Mouse (Mus musculus) forebrain, embryonic 15.5 days (tissue): ENCODE data around the gene Col23a1. TPM values are rescaled to one million over a fixed set of nuclear protein-coding genes. Genes with fewer than 3 reads are reported as not detected.

ENCODE experiments used
- ATAC-seq: fragments of 200-750 bp; cut with Nextera tagmentation; replicated peaks from 2 replicates; pipeline ENCODE4 v1.8.0; 2017; ENCODE audit warnings: mild to moderate bottlenecking, moderate TSS enrichment, moderate library complexity
- H3K27ac ChIP-seq: fragments of 300-500 bp; sonication (generic); replicated peaks from 2 replicates; pipeline ENCODE4 v1.5.1; 2015; ENCODE audit warnings: mild to moderate bottlenecking, inconsistent platforms
- H3K27me3 ChIP-seq: fragments of 300-500 bp; sonication (generic); 2 replicates; pipeline ENCODE4 v1.6.1; 2015; ENCODE audit warnings: inconsistent platforms
- H3K36me3 ChIP-seq: fragments of 300-500 bp; sonication (generic); 2 replicates; pipeline ENCODE4 v1.6.1; 2015; ENCODE audit warnings: mild to moderate bottlenecking, inconsistent platforms
- H3K4me1 ChIP-seq: fragments of 300-500 bp; sonication (generic); 2 replicates; pipeline ENCODE4 v1.6.1; 2015; ENCODE audit warnings: inconsistent platforms
- H3K4me2 ChIP-seq: fragments of 300-500 bp; sonication (generic); replicated peaks from 2 replicates; pipeline ENCODE4 v1.6.1; 2015; ENCODE audit warnings: mild to moderate bottlenecking, inconsistent platforms
- H3K4me3 ChIP-seq: fragments of 300-500 bp; sonication (generic); 2 replicates; pipeline ENCODE4 v1.5.1; 2015; ENCODE audit warnings: mild to moderate bottlenecking, inconsistent platforms
- H3K9ac ChIP-seq: fragments of 300-500 bp; sonication (generic); replicated peaks from 2 replicates; pipeline ENCODE4 v1.6.1; 2015; ENCODE audit warnings: mild to moderate bottlenecking, inconsistent platforms
- H3K9me3 ChIP-seq: fragments of 300-500 bp; sonication (generic); 2 replicates; pipeline ENCODE4 v1.6.1; 2016; ENCODE audit warnings: inconsistent platforms
- WGBS: fragments of 180-500 bp; shearing (Covaris S2); methylation state at CpG from one replicate; pipeline ENCODE4 v1.1.7; 2015; ENCODE audit warnings: mixed read lengths; 5-methylcytosine and 5-hydroxymethylcytosine counted together
- polyA plus RNA-seq: library from polyadenylated mRNA; unstranded; fragments of >200 nt; fragmentation: Nextera tagmentation; extraction: Ambion mirVana; gene quantifications from 2 replicates; pipeline ENCODE4 v1.2.1, GENCODE M21; 2015

Col23a1 gene
- polyA plus RNA-seq, 1 experiment from 2014 or later = 4.1 TPM

DNA sequence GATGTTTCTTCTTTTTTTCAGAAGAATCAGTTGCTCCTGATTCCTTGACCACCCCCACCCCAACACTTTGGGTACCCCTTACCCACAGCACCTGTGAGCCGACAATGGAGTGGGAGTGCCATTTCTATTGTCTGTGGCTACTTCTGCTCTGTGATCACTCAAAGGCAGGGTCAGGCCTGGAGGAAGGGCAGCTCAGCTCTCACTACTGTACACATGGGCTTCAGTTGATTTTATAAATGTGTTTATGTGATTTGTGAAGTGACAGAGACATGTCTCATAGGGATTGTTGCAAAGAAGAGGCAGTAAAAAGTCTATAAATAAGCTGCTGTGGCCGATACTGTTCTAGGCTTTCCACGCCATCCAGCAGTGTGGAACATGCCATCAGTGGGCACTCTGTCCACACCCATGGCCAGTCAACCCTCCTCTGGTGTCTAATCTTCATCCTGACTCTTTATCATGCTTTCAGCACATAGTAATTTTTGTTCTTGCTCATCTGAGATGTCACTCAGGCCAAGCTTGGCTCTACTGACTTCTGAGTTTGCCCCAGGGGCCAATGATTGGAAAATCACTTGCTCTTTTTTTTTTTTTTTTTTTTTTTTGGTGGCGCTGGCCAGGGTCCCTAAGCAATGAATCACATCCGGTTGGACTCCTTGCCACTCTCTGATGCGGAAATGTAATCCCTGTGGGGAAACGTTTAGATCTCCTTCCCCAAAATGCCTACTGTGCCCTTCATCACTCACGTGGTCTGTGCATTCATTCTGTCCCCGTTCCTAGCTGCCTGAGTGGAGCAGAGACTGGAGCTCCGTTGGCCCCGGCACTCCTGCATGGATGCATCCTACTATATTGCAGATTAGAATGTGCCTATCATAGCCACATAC, 40.4 kb downstream of the Col23a1 start:
- H3K27me3 ChIP-seq = no peaks in the 10 kb centered on the region
- no peak overlapping the region for H3K9ac ChIP-seq
- H3K36me3 ChIP-seq = no peaks in the 10 kb centered on the region
- no peak overlapping the region for H3K4me3 ChIP-seq
- H3K4me2 ChIP-seq = no peak overlapping the region
- H3K9me3 ChIP-seq = no peaks in the 10 kb centered on the region
- no peaks in the 10 kb centered on the region for H3K4me1 ChIP-seq
- 79% methylated on average over 11 of the region's 11 CpGs for WGBS
- H3K27ac ChIP-seq = no peak overlapping the region
- ATAC-seq = no peak

DNA sequence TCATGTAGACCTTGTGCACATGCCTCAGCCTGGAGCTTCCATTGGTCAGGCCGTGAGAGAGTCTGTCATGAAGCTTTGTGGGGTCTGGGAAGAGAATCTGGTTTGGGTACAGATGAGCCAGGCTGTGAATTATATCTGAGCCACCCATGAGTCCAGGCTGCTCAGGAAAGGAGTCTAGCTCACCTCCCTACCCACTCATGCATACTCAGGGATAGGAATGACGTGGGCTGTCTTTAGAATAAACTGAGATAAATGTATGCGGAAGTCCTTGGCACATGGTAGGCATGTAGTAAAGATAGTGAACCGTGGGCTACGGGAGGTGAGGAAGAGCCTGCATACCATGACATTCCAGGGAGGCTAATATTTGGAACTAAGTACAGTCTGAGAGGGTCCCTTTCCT, 44.3 kb downstream of the Col23a1 start:
- 84% methylated on average over 5 of the region's 5 CpGs for WGBS
- no peaks in the 10 kb centered on the region for H3K9me3 ChIP-seq
- no peak overlapping the region for H3K27ac ChIP-seq

GRCm38 (mm10) chr11:51337585-51337984, 47.9 kb downstream of the Col23a1 start:
- H3K36me3 ChIP-seq = no peaks in the 10 kb centered on the region
- no peak overlapping the region for H3K4me3 ChIP-seq
- H3K9me3 ChIP-seq = no peaks in the 10 kb centered on the region
- 69% methylated on average over 6 of the region's 6 CpGs for WGBS
- no peak overlapping the region for H3K4me2 ChIP-seq
- no peaks in the 10 kb centered on the region for H3K27me3 ChIP-seq
- no peak overlapping the region for H3K9ac ChIP-seq
- H3K4me1 ChIP-seq = no peaks in the 10 kb centered on the region
- ATAC-seq = no peak
- H3K27ac ChIP-seq = no peak overlapping the region

More for the DNA sequence above, 44.3 kb downstream of the Col23a1 start:
- H3K27me3 ChIP-seq = no peaks in the 10 kb centered on the region
- H3K4me1 ChIP-seq = no peaks in the 10 kb centered on the region
- H3K9ac ChIP-seq = no peak overlapping the region
- H3K4me3 ChIP-seq = no peak overlapping the region
- no peak overlapping the region for H3K4me2 ChIP-seq
- no peaks in the 10 kb centered on the region for H3K36me3 ChIP-seq
- no peak for ATAC-seq

DNA sequence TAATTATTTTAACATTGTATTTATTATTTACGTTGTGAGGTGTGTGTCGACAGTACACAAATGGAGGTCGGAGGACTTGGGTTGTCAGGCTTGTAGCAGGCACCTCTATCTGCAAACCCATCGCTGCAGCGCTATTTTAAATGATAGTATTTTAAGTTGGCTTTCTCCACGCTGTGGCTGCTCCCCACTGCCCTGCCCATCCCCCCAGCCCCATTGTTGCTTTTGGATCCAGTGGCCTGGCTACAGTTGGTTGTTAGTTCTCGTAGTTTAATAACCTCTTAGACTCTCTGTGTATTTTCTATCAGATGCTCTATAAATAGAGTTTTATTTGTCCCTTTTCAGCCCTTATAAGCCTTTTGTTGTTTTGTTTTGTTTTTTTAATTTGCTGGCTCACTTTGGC, 48.7 kb downstream of the Col23a1 start:
- H3K4me3 ChIP-seq = no peak overlapping the region
- H3K4me1 ChIP-seq = no peaks in the 10 kb centered on the region
- H3K27me3 ChIP-seq = no peaks in the 10 kb centered on the region
- no peak overlapping the region for H3K9ac ChIP-seq
- WGBS = 66% methylated on average over 7 of the region's 7 CpGs
- H3K27ac ChIP-seq = no peak overlapping the region
- no peaks in the 10 kb centered on the region for H3K9me3 ChIP-seq
- H3K36me3 ChIP-seq = no peaks in the 10 kb centered on the region
- ATAC-seq = no peak
- no peak overlapping the region for H3K4me2 ChIP-seq

DNA sequence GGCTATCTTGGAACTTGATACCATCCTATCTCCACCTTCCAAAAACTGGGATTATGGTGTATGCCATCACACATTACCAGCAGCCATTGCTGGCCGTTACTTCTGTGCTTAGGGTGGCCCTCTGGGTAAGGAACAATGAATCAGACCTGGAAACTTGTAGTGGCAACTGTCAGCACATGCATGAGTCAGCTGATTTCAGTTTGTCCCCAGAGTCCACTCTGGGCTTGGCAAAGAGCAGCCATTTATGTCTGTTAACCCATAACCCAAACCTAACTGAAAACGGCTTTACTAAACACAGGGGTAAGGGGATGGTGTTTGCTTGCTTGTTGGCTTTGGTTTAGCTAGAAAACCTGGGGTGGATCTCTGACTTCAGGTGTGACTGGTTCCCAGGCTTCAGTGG, 51.4 kb downstream of the Col23a1 start:
- no peak overlapping the region for H3K27ac ChIP-seq
- no peaks in the 10 kb centered on the region for H3K9me3 ChIP-seq
- H3K9ac ChIP-seq = no peak overlapping the region
- no peaks in the 10 kb centered on the region for H3K27me3 ChIP-seq
- H3K4me1 ChIP-seq = no peaks in the 10 kb centered on the region
- no peak overlapping the region for H3K4me3 ChIP-seq
- no peaks in the 10 kb centered on the region for H3K36me3 ChIP-seq
- 78% methylated on average over 2 of the region's 2 CpGs for WGBS
- H3K4me2 ChIP-seq = no peak overlapping the region
- no peak for ATAC-seq

DNA sequence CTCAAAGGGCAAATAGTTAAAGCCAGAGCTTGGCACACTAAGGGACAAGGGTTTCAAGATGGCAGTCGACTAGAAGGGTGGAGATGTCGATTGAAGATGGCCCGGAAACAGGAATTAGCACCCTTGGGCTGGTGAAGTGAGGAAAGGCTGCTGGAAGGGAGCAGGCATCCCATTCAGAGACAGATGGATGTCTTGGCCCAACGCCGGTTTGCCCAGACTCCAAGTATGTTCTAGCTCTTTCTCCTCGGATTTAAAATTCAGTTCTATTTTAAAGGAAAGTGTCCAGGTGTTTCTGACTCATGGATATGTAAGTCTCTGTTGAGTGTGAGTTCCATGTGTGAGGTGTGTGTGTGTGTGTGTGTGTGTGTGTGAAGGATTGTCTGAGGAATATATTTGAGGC, 53.1 kb downstream of the Col23a1 start:
- Histone ChIP-seq H3K9me3 (no peaks in the 10 kb centered on the region), H3K4me2 (no peak overlapping the region), H3K27ac (no peak overlapping the region), H3K36me3 (no peaks in the 10 kb centered on the region), H3K4me3 (no peak overlapping the region), H3K4me1 (no peaks in the 10 kb centered on the region), H3K9ac (no peak overlapping the region), H3K27me3 (no peaks in the 10 kb centered on the region)
- no peak for ATAC-seq
- 85% methylated on average over 6 of the region's 6 CpGs for WGBS

GRCm38 (mm10) chr11:51343312-51343711, 53.6 kb downstream of the Col23a1 start:
- no peak overlapping the region for H3K4me2 ChIP-seq
- H3K27ac ChIP-seq = no peak overlapping the region
- H3K9ac ChIP-seq = no peak overlapping the region
- no peaks in the 10 kb centered on the region for H3K9me3 ChIP-seq
- H3K4me1 ChIP-seq = no peaks in the 10 kb centered on the region
- no peaks in the 10 kb centered on the region for H3K27me3 ChIP-seq
- 92% methylated on average over 4 of the region's 4 CpGs for WGBS
- ATAC-seq = no peak
- no peaks in the 10 kb centered on the region for H3K36me3 ChIP-seq
- no peak overlapping the region for H3K4me3 ChIP-seq

GRCm38 (mm10) chr11:51343728-51344289, 54.1 kb downstream of the Col23a1 start:
- Histone ChIP-seq H3K4me3 (no peak overlapping the region), H3K4me1 (no peaks in the 10 kb centered on the region), H3K27ac (no peak overlapping the region), H3K36me3 (no peaks in the 10 kb centered on the region), H3K9ac (no peak overlapping the region), H3K9me3 (no peaks in the 10 kb centered on the region), H3K27me3 (no peaks in the 10 kb centered on the region), H3K4me2 (no peak overlapping the region)
- 85% methylated on average over 5 of the region's 5 CpGs for WGBS
- ATAC-seq = no peak

- ATAC-seq = no peak
Measured at GRCm38 (mm10) chr11:51345481-51346465, 56.1 kb downstream of the Col23a1 start.

GRCm38 (mm10) chr11:51347756-51348155, 58.0 kb downstream of the Col23a1 start:
- H3K4me3 ChIP-seq = no peak overlapping the region
- H3K27ac ChIP-seq = no peak overlapping the region
- no peak overlapping the region for H3K4me2 ChIP-seq
- 80% methylated on average over 2 of the region's 2 CpGs for WGBS
- no peaks in the 10 kb centered on the region for H3K9me3 ChIP-seq
- no peaks in the 10 kb centered on the region for H3K27me3 ChIP-seq
- ATAC-seq = no peak
- no peak overlapping the region for H3K9ac ChIP-seq
- no peaks in the 10 kb centered on the region for H3K36me3 ChIP-seq
- H3K4me1 ChIP-seq = no peaks in the 10 kb centered on the region

More at GRCm38 (mm10) chr11:51345481-51346465, 56.1 kb downstream of the Col23a1 start:
- H3K4me1 ChIP-seq = no peaks in the 10 kb centered on the region
- H3K9ac ChIP-seq = no peak overlapping the region
- no peaks in the 10 kb centered on the region for H3K27me3 ChIP-seq
- H3K9me3 ChIP-seq = no peaks in the 10 kb centered on the region
- H3K36me3 ChIP-seq = no peaks in the 10 kb centered on the region
- no peak overlapping the region for H3K27ac ChIP-seq
- H3K4me2 ChIP-seq = no peak overlapping the region
- no peak overlapping the region for H3K4me3 ChIP-seq
- 75% methylated on average over 21 of the region's 21 CpGs for WGBS

DNA sequence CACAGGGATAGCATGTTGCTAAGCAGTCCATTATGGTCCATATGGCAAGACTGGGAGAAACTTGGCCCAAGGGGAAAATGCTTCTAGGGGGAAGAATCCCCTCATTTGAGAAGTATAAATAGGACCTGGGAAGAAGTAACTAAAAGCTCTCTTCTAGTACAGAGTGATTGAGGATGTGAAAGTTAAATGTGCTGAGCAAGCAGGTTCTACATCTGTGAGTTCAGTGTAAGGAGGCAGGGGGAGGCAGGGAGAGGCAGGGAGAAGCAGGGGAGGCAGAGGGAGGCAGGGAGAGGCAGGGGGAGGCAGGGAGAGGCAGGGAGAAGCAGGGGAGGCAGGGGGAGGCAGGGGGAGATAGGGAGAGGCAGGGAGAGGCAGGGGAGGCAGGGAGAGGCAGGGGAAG, 59.9 kb downstream of the Col23a1 start:
- no peak for ATAC-seq
- H3K9me3 ChIP-seq = no peaks in the 10 kb centered on the region
- no peaks in the 10 kb centered on the region for H3K27me3 ChIP-seq
- no peak overlapping the region for H3K4me2 ChIP-seq
- no peak overlapping the region for H3K9ac ChIP-seq
- no peak overlapping the region for H3K27ac ChIP-seq
- H3K4me1 ChIP-seq = no peaks in the 10 kb centered on the region
- no peak overlapping the region for H3K4me3 ChIP-seq
- no peaks in the 10 kb centered on the region for H3K36me3 ChIP-seq

DNA sequence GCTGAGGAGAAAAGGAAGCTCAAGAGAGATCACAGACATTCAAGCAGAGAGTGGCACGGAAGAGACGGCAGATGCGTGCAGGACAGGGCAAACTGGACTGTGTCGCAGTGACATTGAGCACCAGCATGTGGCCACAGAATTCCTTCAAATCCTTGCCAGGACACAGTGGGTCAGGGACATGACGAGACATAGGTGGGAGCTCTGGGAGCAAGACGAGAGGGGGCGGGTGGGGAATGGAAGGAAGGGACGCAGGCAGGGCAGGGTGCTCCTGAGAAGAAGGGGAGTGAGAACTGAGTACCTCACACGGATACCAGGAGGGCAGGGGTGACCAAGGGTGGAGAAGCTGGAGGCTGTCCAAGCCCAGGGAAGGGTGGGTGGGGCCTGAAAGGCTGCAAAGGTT, 61.4 kb downstream of the Col23a1 start:
- Histone ChIP-seq H3K9me3 (no peaks in the 10 kb centered on the region), H3K9ac (no peak overlapping the region), H3K4me1 (no peaks in the 10 kb centered on the region), H3K4me2 (no peak overlapping the region), H3K27ac (no peak overlapping the region), H3K4me3 (no peak overlapping the region), H3K36me3 (no peaks in the 10 kb centered on the region), H3K27me3 (no peaks in the 10 kb centered on the region)
- 87% methylated on average over 9 of the region's 9 CpGs for whole genome bisulfite sequencing
- ATAC-seq = no peak
